Mouse (Mus musculus): ENCODE measurements at regions not wholly inside any gene's neighbourhood (a gene's known extent, or its start where the extent isn't known, plus 50 kb on each side); places are given as distances from the start of the nearest gene placed in this dataset.

GRCm38 (mm10) chr1:137141879-137142570 is 181.8 kb upstream of the Nr5a2 start:
- TF ChIP-seq ELF1 (IDR thresholded peaks at IDR 0.05; ENCODE audit: low read depth, low read length) (no peak), JUN (IDR thresholded peaks at IDR 0.05; ENCODE audit: insufficient read depth, low read depth, low read length) (no peak), KAT2A (IDR thresholded peaks at IDR 0.05; ENCODE audit: insufficient replicate concordance, low read length) (no peak), POLR2A (IDR thresholded peaks at IDR 0.05; ENCODE audit: low read depth, low read length) (no peak), MAFK (IDR thresholded peaks at IDR 0.05; ENCODE audit: insufficient replicate concordance, low read length) (no peak), RCOR1 (conservative IDR thresholded peaks at IDR 0.05; ENCODE audit: low read depth, low read length) (no peak), POLR2AphosphoS2 (IDR thresholded peaks at IDR 0.05; ENCODE audit: low read depth, low read length) (no peak), CTCF (conservative IDR thresholded peaks at IDR 0.05 in 1 of 2, IDR thresholded peaks at IDR 0.05 in 1 of 2; ENCODE audit: low read depth in 2 of 2, low read length in 2 of 2) (no peak), TBP (conservative IDR thresholded peaks at IDR 0.05; ENCODE audit: low read depth, low read length) (no peak), ZNF384 (IDR thresholded peaks at IDR 0.05; ENCODE audit: low read depth, low read length) (no peak), ZC3H11A (IDR thresholded peaks at IDR 0.05; ENCODE audit: low read depth, low read length) (no peak), CHD2 (IDR thresholded peaks at IDR 0.05; ENCODE audit: low read length) (no peak), MAZ (IDR thresholded peaks at IDR 0.05; ENCODE audit: low read depth, low read length) (no peak), GABPA (IDR thresholded peaks at IDR 0.05; ENCODE audit: insufficient replicate concordance, low read depth, low read length) (no peak), CHD1 (IDR thresholded peaks at IDR 0.05; ENCODE audit: low read depth, low read length) (no peak), MAX (IDR thresholded peaks at IDR 0.05; ENCODE audit: low read length) (no peak), HCFC1 (IDR thresholded peaks at IDR 0.05; ENCODE audit: low read depth, low read length) (no peak), UBTF (IDR thresholded peaks at IDR 0.05; ENCODE audit: low read depth, low read length) (no peak), EP300 (IDR thresholded peaks at IDR 0.05; ENCODE audit: low read length) (no peak), RAD21 (IDR thresholded peaks at IDR 0.05; ENCODE audit: low read depth, low read length) (no peak)

GRCm38 (mm10) chr1:137141372-137141771 is 181.1 kb upstream of the Nr5a2 start:
- Histone ChIP-seq H3K27me3 (replicated peaks) (no peaks in the 10 kb centered on the region), H3K79me2 (replicated peaks; ENCODE audit: control insufficient read depth, extremely low read depth, insufficient read depth, poor library complexity, severe bottlenecking) (no peaks in the 10 kb centered on the region), H3K27ac (ENCODE audit: insufficient read depth, low read depth) (no peak overlapping the region), H3K4me3 (replicated peaks in 1 of 3; ENCODE audit: low read depth in 2 of 3, low read length in 2 of 3, poor library complexity in 1 of 3) (no peak overlapping the region), H3K9ac (ENCODE audit: insufficient read depth, low read depth) (no peak overlapping the region), H3K9me3 (replicated peaks; ENCODE audit: low read length) (no peaks in the 10 kb centered on the region), H3K4me2 (ENCODE audit: insufficient read depth, low read depth, poor library complexity, severe bottlenecking) (no peak overlapping the region), H3K36me3 (replicated peaks in 1 of 2; ENCODE audit: control insufficient read depth in 1 of 2, insufficient read depth in 1 of 2, low read length in 1 of 2) (no peaks in the 10 kb centered on the region), H3K4me1 (ENCODE audit: control insufficient read depth in 1 of 2, insufficient read depth in 2 of 2) (0 out of 4 replicates have a peak, but pooled peaks cover 0 to under 1% of the 10 kb centered on the region in 2 experiments)
- in situ Hi-C loops (cut with MboI; ENCODE audit: low pct_ligation_motif_present, low pct_unique_long_range_greater_than_20kb, low sequenced_read_pairs): no loop called here
- DNase-seq (ENCODE audit: extremely low read depth): no peak
- TF ChIP-seq NELFE (IDR thresholded peaks at IDR 0.05; ENCODE audit: low read depth, low read length): no peak
- TF ChIP-seq RCOR1 (conservative IDR thresholded peaks at IDR 0.05; ENCODE audit: low read depth, low read length): no peak
- TF ChIP-seq JUN (IDR thresholded peaks at IDR 0.05; ENCODE audit: insufficient read depth, low read depth, low read length): no peak
- no peak for TF ChIP-seq CHD1 (IDR thresholded peaks at IDR 0.05; ENCODE audit: low read depth, low read length)
- no peak for TF ChIP-seq SMC3 (IDR thresholded peaks at IDR 0.05; ENCODE audit: low read depth, low read length)
- no peak for TF ChIP-seq USF2 (conservative IDR thresholded peaks at IDR 0.05; ENCODE audit: low read depth, low read length)
- dilution Hi-C loops (cut with MboI; ENCODE audit: extremely low pct_ligation_motif_present, extremely low pct_unique_long_range_greater_than_20kb, low sequenced_read_pairs): no loop called here

More at GRCm38 (mm10) chr1:137141879-137142570, 181.8 kb upstream of the Nr5a2 start:
- Histone ChIP-seq H3K4me2 (ENCODE audit: insufficient read depth, low read depth, poor library complexity, severe bottlenecking) (no peak overlapping the region), H3K9ac (ENCODE audit: insufficient read depth, low read depth) (no peak overlapping the region), H3K36me3 (replicated peaks in 1 of 2; ENCODE audit: control insufficient read depth in 1 of 2, insufficient read depth in 1 of 2, low read length in 1 of 2) (no peaks in the 10 kb centered on the region), H3K79me2 (replicated peaks; ENCODE audit: control insufficient read depth, extremely low read depth, insufficient read depth, poor library complexity, severe bottlenecking) (no peaks in the 10 kb centered on the region), H3K4me3 (replicated peaks in 1 of 3; ENCODE audit: low read depth in 2 of 3, low read length in 2 of 3, poor library complexity in 1 of 3) (no peak overlapping the region), H3K27ac (ENCODE audit: insufficient read depth, low read depth) (no peak overlapping the region), H3K27me3 (replicated peaks) (no peaks in the 10 kb centered on the region), H3K9me3 (replicated peaks; ENCODE audit: low read length) (no peaks in the 10 kb centered on the region), H3K4me1 (ENCODE audit: control insufficient read depth in 1 of 2, insufficient read depth in 2 of 2) (no peaks in the 10 kb centered on the region)
- dilution Hi-C loops (cut with MboI; ENCODE audit: extremely low pct_ligation_motif_present, extremely low pct_unique_long_range_greater_than_20kb, low sequenced_read_pairs) (no loop called here), in situ Hi-C loops (cut with MboI; ENCODE audit: low pct_ligation_motif_present, low pct_unique_long_range_greater_than_20kb, low sequenced_read_pairs) (no loop called here)
- no peak for DNase-seq (ENCODE audit: extremely low read depth)
